Mouse (Mus musculus): Measurements from ENCODE around the gene Tes. TPM values are rescaled to one million over a fixed set of nuclear protein-coding genes. Genes with fewer than 3 reads are reported as not detected.
"Not testable (repeated sequence)": the region's sequence is repeated elsewhere in the genome, so short reads cannot be mapped to it uniquely, and the experiment has no call there.

The Tes gene
- total and polyA plus RNA-seq, 2 experiments from 2014 or later: 26.0 to 31.3 TPM

- Histone ChIP-seq H3K36me3 (ENCODE audit: insufficient read depth, low read length) (no peaks in the 10 kb centered on the region), H3K9ac (replicated peaks; ENCODE audit: low read length) (no peak overlapping the region), H3K4me3 (ENCODE audit: low read length) (no peak overlapping the region), H3K4me1 (ENCODE audit: insufficient read depth, low read length) (no peaks in the 10 kb centered on the region), H3K27ac (no peak overlapping the region), H3K9me3 (ENCODE audit: low read length) (no peaks in the 10 kb centered on the region), H3K27me3 (ENCODE audit: insufficient read depth, low read length) (no peaks in the 10 kb centered on the region), H3K4me2 (ENCODE audit: low read depth, low read length) (no peak overlapping the region)
- ATAC-seq (no peak), DNase-seq (ENCODE audit: low spot score) (no peak)
- no peak for TF ChIP-seq CTCF (IDR thresholded peaks at IDR 0.05; ENCODE audit: low read depth)
- 83% methylated on average over 4 of the region's 4 CpGs for WGBS
These were observed 13.4 kb upstream of the Tes start for GRCm38 (mm10) chr6:17051432-17052025.

DNA sequence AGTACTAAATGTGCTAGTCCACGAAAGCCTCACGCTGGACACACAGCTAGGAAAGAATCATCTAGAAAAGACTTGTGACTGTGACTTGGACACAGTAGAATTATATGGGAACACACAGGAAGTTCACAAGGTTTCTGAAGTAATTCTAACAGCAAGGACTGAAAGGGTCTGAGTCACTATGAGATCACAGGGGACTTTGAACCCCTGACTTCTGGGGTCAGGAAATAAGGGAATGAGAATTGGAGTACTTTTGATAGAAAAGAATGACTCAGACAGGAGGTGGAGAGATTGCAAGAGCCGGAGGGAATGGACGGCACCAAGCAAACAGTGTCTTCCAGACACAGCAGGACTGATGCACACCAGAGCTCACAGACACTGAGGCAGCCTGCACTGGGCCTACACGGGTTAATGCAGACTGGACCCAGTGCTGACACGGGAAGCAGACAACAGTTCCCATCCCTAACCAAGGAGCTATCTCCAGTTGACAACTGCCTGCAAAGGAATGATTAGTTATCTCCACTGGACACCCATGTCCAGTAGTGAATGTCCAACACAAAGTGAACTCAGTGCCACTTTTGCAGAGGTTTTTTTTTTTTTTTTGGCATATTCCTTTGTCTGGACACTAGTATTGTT lies 11.8 kb upstream of the Tes start:
- H3K36me3 ChIP-seq (ENCODE audit: insufficient read depth, low read length): no peaks in the 10 kb centered on the region
- no peak overlapping the region for H3K27ac ChIP-seq
- 74% methylated on average over 6 of the region's 6 CpGs for WGBS
- H3K4me3 ChIP-seq (ENCODE audit: low read length): no peak overlapping the region
- H3K27me3 ChIP-seq (ENCODE audit: insufficient read depth, low read length): no peaks in the 10 kb centered on the region
- H3K4me1 ChIP-seq (ENCODE audit: insufficient read depth, low read length): no peaks in the 10 kb centered on the region
- H3K9me3 ChIP-seq (ENCODE audit: low read length): no peaks in the 10 kb centered on the region
- H3K4me2 ChIP-seq (ENCODE audit: low read depth, low read length): no peak overlapping the region
- TF ChIP-seq CTCF (IDR thresholded peaks at IDR 0.05; ENCODE audit: low read depth): no peak
- DNase-seq (ENCODE audit: low spot score): no peak
- no peak overlapping the region for H3K9ac ChIP-seq (replicated peaks; ENCODE audit: low read length)
- ATAC-seq: no peak

DNA sequence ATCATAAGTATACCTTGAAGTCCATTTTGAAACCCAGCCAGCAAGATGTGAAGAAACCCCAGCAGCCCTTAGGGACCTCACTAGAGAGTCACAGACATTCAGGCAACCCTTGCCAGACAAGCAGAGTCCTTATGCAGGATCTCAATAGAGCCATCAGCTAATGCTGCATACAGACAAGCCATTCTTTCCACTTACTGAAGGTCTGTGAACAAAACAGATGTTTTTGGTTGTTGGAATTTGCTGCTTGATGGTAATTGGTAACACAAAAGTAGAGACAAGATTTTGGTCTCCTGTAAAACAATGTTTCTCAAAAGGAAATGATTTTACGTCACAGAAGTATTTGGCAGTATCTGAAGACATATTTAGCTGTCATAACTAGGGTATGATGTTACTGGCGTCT lies 10.2 kb upstream of the Tes start:
- H3K27ac ChIP-seq: no peak overlapping the region
- H3K4me1 ChIP-seq (ENCODE audit: insufficient read depth, low read length): no peaks in the 10 kb centered on the region
- H3K9ac ChIP-seq (replicated peaks; ENCODE audit: low read length): no peak overlapping the region
- TF ChIP-seq CTCF (IDR thresholded peaks at IDR 0.05; ENCODE audit: low read depth): no peak
- ATAC-seq (no peak), DNase-seq (ENCODE audit: low spot score) (no peak)
- WGBS: 93% methylated on average over 2 of the region's 2 CpGs
- H3K4me3 ChIP-seq (ENCODE audit: low read length): no peak overlapping the region
- H3K9me3 ChIP-seq (ENCODE audit: low read length): no peaks in the 10 kb centered on the region
- H3K4me2 ChIP-seq (ENCODE audit: low read depth, low read length): no peak overlapping the region
- no peaks in the 10 kb centered on the region for H3K27me3 ChIP-seq (ENCODE audit: insufficient read depth, low read length)
- no peaks in the 10 kb centered on the region for H3K36me3 ChIP-seq (ENCODE audit: insufficient read depth, low read length)

- no peaks in the 10 kb centered on the region for H3K27me3 ChIP-seq (ENCODE audit: insufficient read depth, low read length)
- H3K36me3 ChIP-seq (ENCODE audit: insufficient read depth, low read length): no peaks in the 10 kb centered on the region
- no peaks in the 10 kb centered on the region for H3K9me3 ChIP-seq (ENCODE audit: low read length)
- H3K4me3 ChIP-seq (ENCODE audit: low read length): no peak overlapping the region
- no peak for DNase-seq (ENCODE audit: low spot score)
- TF ChIP-seq CTCF (IDR thresholded peaks at IDR 0.05; ENCODE audit: low read depth): no peak
- H3K27ac ChIP-seq: no peak overlapping the region
- no peak overlapping the region for H3K9ac ChIP-seq (replicated peaks; ENCODE audit: low read length)
- H3K4me2 ChIP-seq (ENCODE audit: low read depth, low read length): no peak overlapping the region
- no peak for ATAC-seq
- 69% methylated on average over 2 of the region's 2 CpGs for WGBS
- H3K4me1 ChIP-seq (ENCODE audit: insufficient read depth, low read length): no peaks in the 10 kb centered on the region
These were observed 9.3 kb upstream of the Tes start for GRCm38 (mm10) chr6:17055659-17056058.

GRCm38 (mm10) chr6:17059501-17059900 lies 5.4 kb upstream of the Tes start:
- no peak overlapping the region for H3K27ac ChIP-seq
- no peaks in the 10 kb centered on the region for H3K27me3 ChIP-seq (ENCODE audit: insufficient read depth, low read length)
- H3K4me3 ChIP-seq (ENCODE audit: low read length): no peak overlapping the region
- H3K9ac ChIP-seq (replicated peaks; ENCODE audit: low read length): no peak overlapping the region
- no peak for ATAC-seq
- no peaks in the 10 kb centered on the region for H3K4me1 ChIP-seq (ENCODE audit: insufficient read depth, low read length)
- 83% methylated on average over 2 of the region's 2 CpGs for WGBS
- no peak overlapping the region for H3K4me2 ChIP-seq (ENCODE audit: low read depth, low read length)
- H3K36me3 ChIP-seq (ENCODE audit: insufficient read depth, low read length): no peaks in the 10 kb centered on the region
- no peak for DNase-seq (ENCODE audit: low spot score)
- H3K9me3 ChIP-seq (ENCODE audit: low read length): no peaks in the 10 kb centered on the region
- TF ChIP-seq CTCF (IDR thresholded peaks at IDR 0.05; ENCODE audit: low read depth): no peak

GRCm38 (mm10) chr6:17060154-17060553 lies 4.8 kb upstream of the Tes start:
- H3K4me1 ChIP-seq (ENCODE audit: insufficient read depth, low read length): no peaks in the 10 kb centered on the region

DNA sequence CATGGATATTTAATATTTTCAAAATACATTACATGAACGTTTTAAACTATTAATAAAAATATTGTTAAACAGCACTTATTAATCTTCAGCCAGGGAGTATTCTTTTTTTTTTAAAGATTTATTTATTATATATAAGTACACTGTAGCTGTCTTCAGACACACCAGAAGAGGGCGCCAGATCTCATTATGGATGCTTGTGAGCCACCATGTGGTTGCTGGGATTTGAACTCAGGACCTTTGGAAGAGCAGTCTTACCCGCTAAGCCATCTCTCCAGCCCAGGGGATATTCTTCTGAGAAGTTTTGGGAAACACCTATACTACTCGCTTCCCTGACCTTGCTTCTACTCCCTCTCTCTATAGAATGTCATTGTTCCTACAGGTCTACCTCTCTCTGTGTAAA lies 3.1 kb upstream of the Tes start:
- DNase-seq (ENCODE audit: low spot score); H3K4me1 ChIP-seq (ENCODE audit: insufficient read depth, low read length); H3K27ac ChIP-seq; H3K9me3 ChIP-seq (ENCODE audit: low read length); H3K4me2 ChIP-seq (ENCODE audit: low read depth, low read length); H3K4me3 ChIP-seq (ENCODE audit: low read length); H3K27me3 ChIP-seq (ENCODE audit: insufficient read depth, low read length); H3K9ac ChIP-seq (replicated peaks; ENCODE audit: low read length); H3K36me3 ChIP-seq (ENCODE audit: insufficient read depth, low read length); ATAC-seq: not testable (repeated sequence)
- WGBS: 89% methylated on average over 4 of the region's 4 CpGs

More at GRCm38 (mm10) chr6:17060154-17060553, 4.8 kb upstream of the Tes start:
- Histone ChIP-seq H3K4me3 (ENCODE audit: low read length) (no peak overlapping the region), H3K9me3 (ENCODE audit: low read length) (no peaks in the 10 kb centered on the region), H3K9ac (replicated peaks; ENCODE audit: low read length) (no peak overlapping the region), H3K27me3 (ENCODE audit: insufficient read depth, low read length) (no peaks in the 10 kb centered on the region), H3K36me3 (ENCODE audit: insufficient read depth, low read length) (no peaks in the 10 kb centered on the region), H3K4me2 (ENCODE audit: low read depth, low read length) (no peak overlapping the region), H3K27ac (no peak overlapping the region)
- no peak for TF ChIP-seq CTCF (IDR thresholded peaks at IDR 0.05; ENCODE audit: low read depth)
- no peak for DNase-seq (ENCODE audit: low spot score)
- ATAC-seq: no peak
- 89% methylated on average over 2 of the region's 2 CpGs for WGBS
